Comparison of ENCODE assay signal across 17 mouse cellular contexts in genomic region chr1:80661506-80662402, GRCm38 (mm10).
DNase-seq lines count a peak whose midpoint lies in the region; ATAC-seq and TF ChIP-seq lines count a peak whose summit lies in the region.
"Had no signal": no experiment of that assay in that cellular context is flagged by ENCODE, and none has a peak within 500 bp of the region (broad histone marks: within the 10 kb centered on the region; RNA-seq: fewer than 3 reads in every experiment).

No protein-coding gene starts in this region.

- no peak overlapping the region for H3K4me2 ChIP-seq in midbrain, embryonic 14.5 days (ENCODE audit: low read length)
- H3K4me2 ChIP-seq in midbrain, postnatal 0 days (ENCODE audit: low read depth, low read length, poor library complexity, severe bottlenecking): no peak overlapping the region
- H3K4me2 ChIP-seq in neural tube, embryonic 15.5 days: no peak overlapping the region
- H3K4me2 ChIP-seq: limb, embryonic 15.5 days had no signal

- whole genome bisulfite sequencing in midbrain, embryonic 14.5 days: 78% methylated on average over 11 of the region's 11 CpGs
- WGBS in midbrain, postnatal 0 days: 75% methylated on average over 11 of the region's 11 CpGs
- WGBS in neural tube, embryonic 15.5 days: 71% methylated on average over 11 of the region's 11 CpGs

- no peak for TF ChIP-seq CTCF in midbrain, postnatal 0 days (IDR thresholded peaks at IDR 0.05)

- H3K27me3 ChIP-seq in midbrain, embryonic 14.5 days (ENCODE audit: control insufficient read depth, insufficient read depth, low read length): no peaks in the 10 kb centered on the region
- H3K27me3 ChIP-seq in midbrain, postnatal 0 days (ENCODE audit: insufficient read depth, low read length): no peaks in the 10 kb centered on the region
- H3K27me3 ChIP-seq in neural tube, embryonic 15.5 days (replicated peaks): no peaks in the 10 kb centered on the region
- H3K27me3 ChIP-seq: limb, embryonic 15.5 days had no signal

- H3K9me3 ChIP-seq in midbrain, embryonic 14.5 days (ENCODE audit: control insufficient read depth, low read length): no peaks in the 10 kb centered on the region
- H3K9me3 ChIP-seq in midbrain, postnatal 0 days (ENCODE audit: low read length): no peaks in the 10 kb centered on the region
- no peaks in the 10 kb centered on the region for H3K9me3 ChIP-seq in neural tube, embryonic 15.5 days (replicated peaks)
- H3K9me3 ChIP-seq: limb, embryonic 15.5 days had no signal

- H3K4me1 ChIP-seq in midbrain, embryonic 14.5 days (ENCODE audit: control insufficient read depth, insufficient read depth, low read length): no peaks in the 10 kb centered on the region; the same call in 1 of the 2 replicates
- no peaks in the 10 kb centered on the region for H3K4me1 ChIP-seq in midbrain, postnatal 0 days (ENCODE audit: insufficient read depth, low read length)
- H3K4me1 ChIP-seq in neural tube, embryonic 15.5 days: no peaks in the 10 kb centered on the region
- H3K4me1 ChIP-seq: limb, embryonic 15.5 days had no signal

- H3K36me3 ChIP-seq in midbrain, embryonic 14.5 days (ENCODE audit: control insufficient read depth, insufficient read depth, low read length): no peaks in the 10 kb centered on the region
- no peaks in the 10 kb centered on the region for H3K36me3 ChIP-seq in midbrain, postnatal 0 days (ENCODE audit: insufficient read depth, low read length)
- no peaks in the 10 kb centered on the region for H3K36me3 ChIP-seq in neural tube, embryonic 15.5 days
- H3K36me3 ChIP-seq: limb, embryonic 15.5 days had no signal

- ATAC-seq in midbrain, embryonic 14.5 days (ENCODE audit: low FRiP score, low TSS enrichment): peak; percentile 43; the same call in 1 of the 2 replicates
- no peak for ATAC-seq in midbrain, postnatal 0 days (ENCODE audit: low FRiP score)
- 0 out of 2 replicates have a peak, but pooled peaks have one; percentile 4 for ATAC-seq in granulocyte monocyte progenitor cell, adult 5-6 weeks (replicated peaks; ENCODE audit: poor library complexity, severe bottlenecking)
- ATAC-seq in neural tube, embryonic 15.5 days (ENCODE audit: low FRiP score): peak; percentile 45; the same call in 1 of the 2 replicates
- ATAC-seq: intestine, embryonic 16.5 days had no signal

- H3K27ac ChIP-seq in midbrain, embryonic 14.5 days (replicated peaks; ENCODE audit: low read depth, low read length): no peak overlapping the region
- no peak overlapping the region for H3K27ac ChIP-seq in midbrain, postnatal 0 days (ENCODE audit: low read depth, low read length)
- H3K27ac ChIP-seq in neural tube, embryonic 15.5 days (replicated peaks): no peak overlapping the region
- H3K27ac ChIP-seq: left cerebral cortex, adult 2 months; limb, embryonic 15.5 days had no signal

- peak; percentile 20 for DNase-seq in midbrain, embryonic 14.5 days
- no peak for DNase-seq in midbrain, postnatal 0 days (ENCODE audit: low spot score)
- peak; percentile 39 for DNase-seq in CD4-positive, CD25-positive, alpha-beta regulatory T cell, adult 2 months (ENCODE audit: low read depth, low spot score)
- DNase-seq in lung, postnatal 25 days (ENCODE audit: low spot score): no peak
- DNase-seq in ovary, adult 18-20 months (ENCODE audit: low spot score): no peak
- no peak for DNase-seq in layer of hippocampus, postnatal 36 days
- DNase-seq: adrenal gland, postnatal 25 days; cerebellum, adult 11 months; gastrocnemius, postnatal 25 days; kidney, postnatal 4 days; lung, postnatal 14 days had no signal

- H3K9ac ChIP-seq in midbrain, embryonic 14.5 days (replicated peaks; ENCODE audit: low read length): no peak overlapping the region
- no peak overlapping the region for H3K9ac ChIP-seq in midbrain, postnatal 0 days (replicated peaks; ENCODE audit: low read length, poor library complexity, severe bottlenecking)
- H3K9ac ChIP-seq in neural tube, embryonic 15.5 days (replicated peaks): no peak overlapping the region
- H3K9ac ChIP-seq: limb, embryonic 15.5 days had no signal

- H3K4me3 ChIP-seq in midbrain, embryonic 14.5 days (replicated peaks; ENCODE audit: low read depth, low read length): no peak overlapping the region
- no peak overlapping the region for H3K4me3 ChIP-seq in midbrain, postnatal 0 days (ENCODE audit: low read depth, low read length)
- no peak overlapping the region for H3K4me3 ChIP-seq in neural tube, embryonic 15.5 days (replicated peaks)
- H3K4me3 ChIP-seq: erythroblast, embryonic 14.5 days; left cerebral cortex, adult 2 months; limb, embryonic 15.5 days had no signal

Comparison
In these comparisons a context has a peak if more than half of its experiments do, and no peak if none do; other contexts are left out.
1. DNase-seq: peak in midbrain, embryonic 14.5 days (single experiment) and CD4-positive, CD25-positive, alpha-beta regulatory T cell, adult 2 months (single experiment); none in midbrain, postnatal 0 days (single experiment), lung, postnatal 25 days (single experiment), ovary, adult 18-20 months (single experiment) and layer of hippocampus, postnatal 36 days (0 of 2).